Mouse (Mus musculus) cerebellum, adult 2 months (tissue): ENCODE data around the gene Ccdc163.

Experiments used
- CTCF ChIP-seq: fragments of 200-500 bp; IDR thresholded peaks from 2 replicates; pipeline ENCODE4 v1.5.1; 2011; ENCODE audit warnings: low read depth, mild to moderate bottlenecking, control low read depth, low read length, moderate library complexity, borderline replicate concordance; ENCODE audit not compliant: insufficient read depth
- POLR2A ChIP-seq: fragments of 200-500 bp; IDR thresholded peaks from 2 replicates; pipeline ENCODE4 v1.6.1; 2011; ENCODE audit warnings: low read length, control low read depth, borderline replicate concordance; ENCODE audit not compliant: insufficient read depth

DNA sequence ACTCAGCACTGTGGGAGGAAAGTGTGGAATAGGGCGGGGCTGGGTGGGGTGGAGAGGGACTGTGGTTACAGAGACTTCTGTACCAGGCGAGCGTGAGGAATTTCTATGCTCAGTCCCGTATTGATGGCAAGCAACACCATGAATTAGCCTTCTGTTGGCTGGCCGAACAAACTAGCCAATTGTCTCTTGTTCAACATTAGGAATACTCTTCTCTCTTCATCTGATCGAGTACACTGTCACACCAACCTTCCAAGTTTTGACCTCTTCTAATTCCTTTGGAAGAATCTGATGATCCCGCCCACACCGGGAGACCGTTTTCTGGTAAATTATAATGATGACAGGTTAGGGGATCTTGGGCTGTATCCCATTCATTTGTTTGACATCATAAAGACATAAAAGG, 643 bp upstream of the Ccdc163 start:
- no peak for TF ChIP-seq POLR2A
- TF ChIP-seq CTCF = no peak
